Mouse (Mus musculus) kidney, adult 2 months (tissue): ENCODE data around the gene Ldb3. TPM values are rescaled to one million over a fixed set of nuclear protein-coding genes. Genes with fewer than 3 reads are reported as not detected.

Source experiments
- DNase-seq: peaks from one replicate; pipeline ENCODE4 v3.0.0; 2021
- H3K27ac ChIP-seq: fragments of 200-500 bp; 2 replicates; pipeline ENCODE4 v1.5.1; 2012; ENCODE audit warnings: low read depth, low read length, control low read depth, inconsistent platforms; ENCODE audit not compliant: insufficient read depth
- H3K27me3 ChIP-seq: fragments of 200-500 bp; replicated peaks from 2 replicates; pipeline ENCODE4 v1.6.1; 2012; ENCODE audit warnings: mild to moderate bottlenecking, moderate library complexity, low read length, inconsistent platforms; ENCODE audit not compliant: control insufficient read depth, insufficient read depth
- H3K36me3 ChIP-seq: fragments of 200-500 bp; 2 replicates; pipeline ENCODE4 v1.6.1; 2012; ENCODE audit warnings: mild to moderate bottlenecking, moderate library complexity, low read length, inconsistent platforms; ENCODE audit not compliant: control insufficient read depth, insufficient read depth
- H3K4me1 ChIP-seq: fragments of 200-500 bp; 2 replicates; pipeline ENCODE4 v1.6.1; 2011; ENCODE audit warnings: low read length; ENCODE audit not compliant: control insufficient read depth, insufficient read depth
- H3K4me3 ChIP-seq: fragments of 200-500 bp; 2 replicates; pipeline ENCODE4 v1.5.1; 2011; ENCODE audit warnings: mild to moderate bottlenecking, low read depth, low read length, control low read depth; ENCODE audit not compliant: insufficient read depth
- CTCF ChIP-seq: fragments of 200-500 bp; conservative IDR thresholded peaks from 2 replicates; pipeline ENCODE4 v1.5.1; 2011; ENCODE audit warnings: low read depth, mild to moderate bottlenecking, control low read depth, low read length, moderate library complexity, mixed read lengths; ENCODE audit not compliant: insufficient read depth, insufficient read length
- POLR2A ChIP-seq: fragments of 200-500 bp; IDR thresholded peaks from one replicate; pipeline ENCODE4 v1.6.1; 2011; ENCODE audit warnings: low read depth, low read length, control low read depth
- WGBS: fragments of 180-500 bp; shearing (Covaris S2); methylation state at CpG from one replicate; pipeline ENCODE4 v1.1.7; 2018; 5-methylcytosine and 5-hydroxymethylcytosine counted together
- polyA plus RNA-seq: library from polyadenylated mRNA; depleted of rRNA; stranded (reverse); fragments of >200 nt; gene quantifications from 2 replicates; pipeline ENCODE4 v1.2.3, GENCODE M21; 2012

Ldb3 gene
- polyA plus RNA-seq, 1 experiment, result 26.0 TPM

DNA sequence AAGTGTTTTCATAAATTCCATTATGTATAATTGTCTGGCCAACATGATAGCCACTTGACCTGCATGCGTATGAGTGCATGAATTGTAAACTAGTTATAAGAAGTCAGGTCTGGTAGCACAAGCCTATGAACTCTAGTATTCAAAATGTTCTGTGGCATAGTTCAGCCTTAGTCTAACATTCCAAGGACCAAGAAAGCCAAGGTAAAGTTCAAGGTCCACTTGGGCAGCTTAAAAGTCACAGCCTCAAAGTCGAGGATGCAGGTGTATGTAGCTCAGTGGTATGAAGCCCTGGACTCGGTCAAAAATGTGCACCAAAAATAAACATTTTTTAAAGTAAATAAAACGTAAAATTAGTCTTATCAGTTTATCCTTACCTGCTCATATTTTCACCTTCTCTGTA lies 75.9 kb downstream of the Ldb3 start:
- Histone ChIP-seq H3K27me3 (no peaks in the 10 kb centered on the region), H3K4me3 (no peak overlapping the region), H3K4me1 (peaks cover 2% of the 10 kb centered on the region; the same call in 1 of the 2 replicates), H3K36me3 (no peaks in the 10 kb centered on the region), H3K27ac (no peak overlapping the region)
- peak; percentile 64 for DNase-seq
- TF ChIP-seq POLR2A, result no peak
- TF ChIP-seq CTCF, result no peak
- 57% methylated on average over 4 of the region's 4 CpGs for WGBS

DNA sequence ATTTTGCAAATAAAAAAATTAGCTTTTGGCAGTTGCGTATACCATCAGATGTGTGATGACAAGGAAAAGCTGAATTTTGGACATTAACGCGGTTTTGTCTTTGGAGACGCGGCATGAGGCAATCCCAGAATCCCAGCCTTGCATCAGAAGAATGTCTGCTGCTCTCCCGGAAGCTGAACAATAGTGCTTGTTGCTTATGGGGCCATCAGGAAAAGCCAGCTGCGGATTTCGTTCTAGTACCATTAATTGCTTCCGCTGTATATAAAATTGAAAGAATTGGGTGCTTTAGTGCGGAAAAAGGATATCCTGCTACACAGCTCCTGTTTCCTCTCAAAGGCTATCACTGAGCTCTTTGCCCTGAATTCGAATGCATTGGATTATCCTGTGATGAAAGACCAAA lies 76.6 kb downstream of the Ldb3 start:
- no peak for TF ChIP-seq POLR2A
- TF ChIP-seq CTCF, result no peak

DNA sequence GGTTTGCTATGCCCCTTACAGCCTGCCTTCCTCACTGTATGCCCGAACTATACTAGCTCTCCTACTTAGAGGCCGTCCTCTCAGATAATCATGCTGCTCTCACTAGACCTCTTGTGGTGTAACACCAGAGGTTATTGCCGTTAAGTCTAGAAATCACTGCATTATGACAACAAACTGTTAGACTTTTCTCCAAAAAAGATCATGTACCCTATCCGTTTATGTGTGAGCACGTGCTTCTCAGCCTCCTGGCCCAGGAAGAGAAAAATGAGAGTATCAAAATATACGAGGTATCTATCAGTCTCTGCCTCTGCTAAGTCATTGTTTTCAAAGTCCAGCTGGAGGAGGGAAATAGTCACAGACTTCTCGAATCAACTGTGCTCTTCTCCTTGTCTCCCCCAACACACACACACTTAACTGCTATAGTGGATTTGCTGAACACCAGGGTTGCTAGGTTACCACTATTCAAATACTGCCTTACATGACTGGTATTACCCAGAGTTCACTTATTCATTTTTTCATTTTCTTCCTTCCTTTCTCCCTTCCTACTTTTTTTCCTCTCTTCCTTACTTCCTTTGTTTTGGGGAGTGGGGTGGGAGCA lies 79.5 kb downstream of the Ldb3 start:
- WGBS, result 35% methylated on average over 7 of the region's 7 CpGs
- no peaks in the 10 kb centered on the region for H3K27me3 ChIP-seq
- no peaks in the 10 kb centered on the region for H3K4me1 ChIP-seq
- DNase-seq, result no peak
- no peak overlapping the region for H3K4me3 ChIP-seq
- no peak overlapping the region for H3K27ac ChIP-seq
- TF ChIP-seq POLR2A, result no peak
- no peak for TF ChIP-seq CTCF
- H3K36me3 ChIP-seq, result no peaks in the 10 kb centered on the region

More for the DNA sequence above, 76.6 kb downstream of the Ldb3 start:
- Histone ChIP-seq H3K4me3 (no peak overlapping the region), H3K4me1 (peaks cover 2% of the 10 kb centered on the region; the same call in 1 of the 2 replicates), H3K27ac (no peak overlapping the region), H3K27me3 (no peaks in the 10 kb centered on the region), H3K36me3 (no peaks in the 10 kb centered on the region)
- WGBS, result 67% methylated on average over 11 of the region's 11 CpGs
- no peak for DNase-seq

DNA sequence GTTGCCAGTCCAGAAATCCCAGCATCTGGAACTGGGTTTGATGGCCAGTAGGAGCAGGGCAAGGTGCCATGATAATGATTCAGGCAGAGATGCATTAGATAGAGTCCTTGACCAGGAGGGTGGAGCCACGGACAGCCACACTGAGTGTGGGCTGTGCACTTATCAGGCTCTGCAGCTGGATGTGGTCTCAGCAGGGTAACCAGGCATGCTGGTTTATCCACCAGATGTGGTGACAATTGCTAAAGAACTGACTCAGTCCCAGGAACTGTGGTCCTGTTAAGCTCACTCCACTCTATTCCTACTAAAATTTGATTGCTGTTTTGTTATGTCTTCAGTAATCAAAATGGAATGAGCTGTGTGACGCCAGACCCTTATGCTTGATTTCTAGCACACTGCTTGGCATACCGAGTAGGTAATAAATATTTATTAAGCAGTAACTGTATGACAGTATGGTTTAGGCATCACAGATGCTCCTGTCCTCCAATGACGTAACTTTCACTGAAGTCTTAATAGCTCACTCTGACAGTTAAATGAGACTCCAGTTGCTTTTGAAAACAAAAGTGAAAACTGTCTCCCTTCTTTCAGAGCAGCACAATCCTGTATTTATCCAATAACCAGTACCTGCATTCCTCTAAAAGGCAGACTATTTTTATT lies 80.2 kb downstream of the Ldb3 start:
- Histone ChIP-seq H3K36me3 (no peaks in the 10 kb centered on the region), H3K4me1 (peaks cover 2% of the 10 kb centered on the region; the same call in 1 of the 2 replicates), H3K27me3 (no peaks in the 10 kb centered on the region), H3K4me3 (no peak overlapping the region), H3K27ac (no peak overlapping the region)
- DNase-seq, result no peak
- TF ChIP-seq POLR2A (no peak), CTCF (no peak)
- 46% methylated on average over 4 of the region's 4 CpGs for WGBS

DNA sequence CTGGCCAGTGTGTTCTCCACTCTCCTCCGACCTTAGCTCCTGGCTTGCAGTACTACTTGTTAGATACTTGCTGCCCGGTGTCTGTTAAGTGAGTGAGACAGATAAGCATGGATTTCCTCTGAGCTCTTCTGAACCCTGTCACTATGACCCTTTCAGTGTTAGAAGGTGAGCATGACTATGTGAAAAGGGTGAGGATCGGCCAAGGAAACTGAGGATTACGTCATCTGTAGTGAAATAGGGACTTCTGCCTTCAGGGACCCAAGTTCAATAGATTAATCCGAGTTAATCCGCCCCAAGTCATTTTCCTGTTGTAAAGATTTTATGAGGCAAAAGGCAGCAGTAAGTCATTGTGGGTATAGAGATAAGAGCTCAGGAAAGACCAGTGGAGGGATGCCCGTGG lies 83.2 kb downstream of the Ldb3 start:
- WGBS, result 70% methylated on average over 7 of the region's 7 CpGs
- H3K27ac ChIP-seq, result no peak overlapping the region

DNA sequence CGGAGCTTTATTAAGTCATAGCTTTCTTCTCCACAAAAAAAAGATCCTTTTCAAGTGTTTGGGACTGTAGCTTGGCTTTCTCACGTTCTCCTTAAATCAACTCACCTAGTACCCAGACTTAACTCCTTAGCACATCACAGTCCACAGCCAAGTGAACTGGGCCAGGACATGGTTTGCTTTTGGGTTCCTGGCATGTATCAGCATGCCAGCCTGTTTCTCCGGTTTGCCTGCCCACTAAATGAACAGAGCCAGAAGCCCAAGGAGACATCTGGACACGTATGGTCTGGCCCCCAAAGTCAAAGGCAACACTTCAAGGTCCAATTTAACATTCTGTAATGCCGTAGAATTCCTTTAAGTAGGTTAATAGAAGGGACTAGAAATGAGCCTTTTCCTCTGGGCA lies 84.1 kb downstream of the Ldb3 start:
- Histone ChIP-seq H3K4me3 (no peak overlapping the region), H3K27ac (no peak overlapping the region), H3K27me3 (no peaks in the 10 kb centered on the region), H3K4me1 (peaks cover 8% of the 10 kb centered on the region; the same call in 1 of the 2 replicates), H3K36me3 (no peaks in the 10 kb centered on the region)
- 76% methylated on average over 5 of the region's 5 CpGs for WGBS
- no peak for DNase-seq
- TF ChIP-seq POLR2A (no peak), CTCF (no peak)

More for the DNA sequence above, 83.2 kb downstream of the Ldb3 start:
- no peaks in the 10 kb centered on the region for H3K27me3 ChIP-seq
- no peak for DNase-seq
- TF ChIP-seq CTCF (no peak), POLR2A (no peak)
- no peaks in the 10 kb centered on the region for H3K36me3 ChIP-seq
- H3K4me3 ChIP-seq, result no peak overlapping the region
- H3K4me1 ChIP-seq, result peaks cover 3% of the 10 kb centered on the region; the same call in 1 of the 2 replicates

DNA sequence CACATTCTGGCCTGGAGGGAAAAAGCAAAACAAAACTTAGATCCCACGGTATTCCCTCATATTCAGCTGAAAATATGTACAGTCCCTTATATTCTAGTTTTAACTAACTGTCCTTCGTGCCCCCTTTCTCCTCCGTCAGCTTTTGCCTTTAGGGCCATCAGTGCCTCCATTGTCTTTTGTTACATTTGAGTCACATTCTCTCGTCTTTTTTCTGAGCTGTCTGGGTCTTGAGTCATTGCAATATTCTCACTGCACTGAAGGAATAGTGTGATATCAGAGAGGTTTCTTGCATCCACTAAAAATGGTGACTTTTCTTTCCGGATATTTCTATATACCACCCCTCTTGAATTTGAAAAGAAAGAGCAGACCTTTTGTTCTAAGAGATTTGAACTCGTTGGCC lies 84.7 kb downstream of the Ldb3 start:
- H3K27ac ChIP-seq, result no peak overlapping the region
- DNase-seq, result no peak
- H3K36me3 ChIP-seq, result no peaks in the 10 kb centered on the region
- WGBS, result 73% methylated on average over 6 of the region's 6 CpGs
- H3K4me1 ChIP-seq, result peaks cover 8% of the 10 kb centered on the region; the same call in 1 of the 2 replicates
- TF ChIP-seq CTCF (no peak), POLR2A (no peak)
- H3K27me3 ChIP-seq, result no peaks in the 10 kb centered on the region
- no peak overlapping the region for H3K4me3 ChIP-seq

DNA sequence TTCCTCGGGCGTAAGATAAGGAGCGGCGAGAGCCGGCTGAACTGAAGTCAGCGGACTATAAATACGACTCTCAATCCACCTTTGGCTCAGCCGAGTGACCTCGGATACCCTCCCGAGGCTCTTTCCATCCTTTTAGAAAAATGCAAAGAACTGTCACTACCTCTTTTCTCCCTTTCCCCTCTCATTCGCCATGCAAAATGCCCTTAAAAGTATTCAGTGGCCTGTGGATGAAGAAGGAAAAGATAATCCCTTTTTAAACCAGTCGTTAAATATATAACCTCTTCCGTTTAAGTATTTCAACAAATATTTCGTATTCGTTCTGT lies 85.2 kb downstream of the Ldb3 start, which contains the start of gene Bmpr1a:
Gene Bmpr1a (minus strand): TSS at position 17 of the 323 bp plus-strand sequence.
- Histone ChIP-seq H3K4me1 (peaks cover 9% of the 10 kb centered on the region; the same call in 1 of the 2 replicates), H3K27ac (peak within 1 kb of the TSS; percentile 97), H3K4me3 (peak within 1 kb of the TSS; percentile 96), H3K36me3 (no peaks in the 10 kb centered on the region), H3K27me3 (no peaks in the 10 kb centered on the region)
- 10% methylated on average over 15 of the region's 15 CpGs for WGBS
- TF ChIP-seq POLR2A (no peak), CTCF (no peak)
- DNase-seq, result no peak
